Mouse (Mus musculus): ENCODE measurements around the gene Cfap44. TPM values are rescaled to one million over a fixed set of nuclear protein-coding genes. Genes with fewer than 3 reads are reported as not detected.

The Cfap44 gene
- polyA plus RNA-seq, 1 experiment from 2014 or later = 0.98 TPM

DNA sequence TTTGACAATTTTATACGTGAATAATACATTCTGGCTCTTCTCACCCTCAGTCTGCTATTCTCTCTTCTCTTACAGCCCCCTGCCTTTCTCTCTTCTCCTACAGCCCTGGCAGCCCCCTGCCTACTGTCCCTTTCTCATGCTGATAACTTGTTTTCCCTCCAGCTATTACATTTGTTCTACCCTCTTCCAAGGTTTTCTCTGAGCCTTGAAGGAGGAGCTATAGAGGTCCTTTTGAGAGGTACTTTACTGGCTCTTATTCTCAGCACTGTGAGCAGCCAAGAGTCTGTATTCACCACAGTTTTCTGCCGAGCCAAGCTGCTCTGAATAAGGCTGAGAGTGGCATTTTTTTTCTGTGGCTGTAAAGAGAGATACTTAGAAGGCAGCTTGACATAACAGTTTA is 11.0 kb upstream of the Cfap44 start:
- Histone ChIP-seq H3K9ac (no peak overlapping the region), H3K9me3 (no peaks in the 10 kb centered on the region), H3K27me3 (no peaks in the 10 kb centered on the region), H3K27ac (no peak overlapping the region), H3K36me3 (peaks cover 31% of the 10 kb centered on the region), H3K4me1 (peaks cover 12% of the 10 kb centered on the region; the same call in 1 of the 2 replicates), H3K4me3 (no peak overlapping the region), H3K4me2 (no peak overlapping the region)
- 42% methylated on average over 2 of the region's 2 CpGs for WGBS
- ATAC-seq (ENCODE audit: insufficient number of reproducible peaks, insufficient read depth, low FRiP score, low TSS enrichment, low read depth) = no peak

DNA sequence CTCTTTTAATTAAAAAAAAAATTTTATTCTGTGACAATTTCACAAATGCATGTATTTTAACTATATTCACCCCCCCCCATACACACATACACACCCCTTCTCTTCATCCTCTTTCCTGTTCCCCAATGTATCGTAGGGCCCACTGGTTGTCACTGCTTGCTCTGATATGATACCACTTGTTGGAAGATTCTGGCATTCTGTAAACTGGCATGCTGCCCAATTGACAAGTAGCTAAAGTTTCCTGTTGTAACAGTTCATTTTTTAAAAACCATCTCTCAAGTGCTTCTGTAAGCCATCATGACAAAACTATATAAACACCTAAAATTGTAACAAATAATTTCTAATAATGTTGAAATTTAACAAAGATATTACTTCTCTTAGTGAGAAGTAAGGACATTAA is 10.3 kb upstream of the Cfap44 start:
- Histone ChIP-seq H3K9me3 (no peaks in the 10 kb centered on the region), H3K27ac (no peak overlapping the region), H3K36me3 (peaks cover 31% of the 10 kb centered on the region), H3K4me2 (no peak overlapping the region), H3K4me1 (peaks cover 12% of the 10 kb centered on the region; the same call in 1 of the 2 replicates), H3K9ac (no peak overlapping the region), H3K4me3 (no peak overlapping the region), H3K27me3 (no peaks in the 10 kb centered on the region)
- 97% methylated on average over 1 of the region's 1 CpGs for WGBS
- ATAC-seq (ENCODE audit: insufficient number of reproducible peaks, insufficient read depth, low FRiP score, low TSS enrichment, low read depth) = no peak

GRCm38 (mm10) chr16:44391877-44392548 is 2.6 kb upstream of the Cfap44 start:
- ATAC-seq (ENCODE audit: insufficient number of reproducible peaks, insufficient read depth, low FRiP score, low TSS enrichment, low read depth) = no peak

GRCm38 (mm10) chr16:44404933-44405332 is 10.3 kb downstream of the Cfap44 start:
- Histone ChIP-seq H3K4me1 (no peaks in the 10 kb centered on the region), H3K4me2 (no peak overlapping the region), H3K27me3 (no peaks in the 10 kb centered on the region), H3K9me3 (no peaks in the 10 kb centered on the region), H3K36me3 (no peaks in the 10 kb centered on the region), H3K9ac (no peak overlapping the region), H3K27ac (no peak overlapping the region), H3K4me3 (no peak overlapping the region)
- WGBS = 95% methylated on average over 5 of the region's 5 CpGs
- ATAC-seq (ENCODE audit: insufficient number of reproducible peaks, insufficient read depth, low FRiP score, low TSS enrichment, low read depth) = no peak

More at GRCm38 (mm10) chr16:44391877-44392548, 2.6 kb upstream of the Cfap44 start:
- H3K9me3 ChIP-seq = peaks cover 6% of the 10 kb centered on the region; the same call in 1 of the 2 replicates
- peaks cover 10% of the 10 kb centered on the region for H3K4me1 ChIP-seq
- 42% methylated on average over 9 of the region's 9 CpGs for WGBS
- H3K27me3 ChIP-seq = no peaks in the 10 kb centered on the region
- no peak overlapping the region for H3K9ac ChIP-seq
- H3K4me2 ChIP-seq = no peak overlapping the region
- no peak overlapping the region for H3K4me3 ChIP-seq
- H3K36me3 ChIP-seq = peaks cover 22% of the 10 kb centered on the region; the same call in 1 of the 2 replicates
- H3K27ac ChIP-seq = no peak overlapping the region

- Histone ChIP-seq H3K27me3 (no peaks in the 10 kb centered on the region), H3K4me3 (no peak overlapping the region), H3K4me1 (no peaks in the 10 kb centered on the region), H3K4me2 (no peak overlapping the region), H3K9ac (no peak overlapping the region), H3K36me3 (no peaks in the 10 kb centered on the region), H3K27ac (no peak overlapping the region), H3K9me3 (no peaks in the 10 kb centered on the region)
- ATAC-seq (ENCODE audit: insufficient number of reproducible peaks, insufficient read depth, low FRiP score, low TSS enrichment, low read depth) = no peak
- 83% methylated on average over 5 of the region's 5 CpGs for WGBS
Observed at GRCm38 (mm10) chr16:44407211-44407610, 12.6 kb downstream of the Cfap44 start.

GRCm38 (mm10) chr16:44408290-44408689 is 13.7 kb downstream of the Cfap44 start:
- no peaks in the 10 kb centered on the region for H3K27me3 ChIP-seq
- no peak overlapping the region for H3K4me3 ChIP-seq
- H3K27ac ChIP-seq = no peak overlapping the region
- no peaks in the 10 kb centered on the region for H3K4me1 ChIP-seq
- WGBS = 89% methylated on average over 2 of the region's 2 CpGs
- no peak overlapping the region for H3K9ac ChIP-seq
- ATAC-seq (ENCODE audit: insufficient number of reproducible peaks, insufficient read depth, low FRiP score, low TSS enrichment, low read depth) = no peak
- no peaks in the 10 kb centered on the region for H3K36me3 ChIP-seq
- no peak overlapping the region for H3K4me2 ChIP-seq
- H3K9me3 ChIP-seq = no peaks in the 10 kb centered on the region

- Histone ChIP-seq H3K4me1 (no peaks in the 10 kb centered on the region), H3K36me3 (no peaks in the 10 kb centered on the region), H3K9ac (no peak overlapping the region), H3K27me3 (no peaks in the 10 kb centered on the region), H3K4me2 (no peak overlapping the region), H3K9me3 (no peaks in the 10 kb centered on the region), H3K4me3 (no peak overlapping the region), H3K27ac (no peak overlapping the region)
- WGBS = 64% methylated on average over 6 of the region's 6 CpGs
- ATAC-seq (ENCODE audit: insufficient number of reproducible peaks, insufficient read depth, low FRiP score, low TSS enrichment, low read depth) = no peak
Observed at GRCm38 (mm10) chr16:44410176-44410575, 15.6 kb downstream of the Cfap44 start.

DNA sequence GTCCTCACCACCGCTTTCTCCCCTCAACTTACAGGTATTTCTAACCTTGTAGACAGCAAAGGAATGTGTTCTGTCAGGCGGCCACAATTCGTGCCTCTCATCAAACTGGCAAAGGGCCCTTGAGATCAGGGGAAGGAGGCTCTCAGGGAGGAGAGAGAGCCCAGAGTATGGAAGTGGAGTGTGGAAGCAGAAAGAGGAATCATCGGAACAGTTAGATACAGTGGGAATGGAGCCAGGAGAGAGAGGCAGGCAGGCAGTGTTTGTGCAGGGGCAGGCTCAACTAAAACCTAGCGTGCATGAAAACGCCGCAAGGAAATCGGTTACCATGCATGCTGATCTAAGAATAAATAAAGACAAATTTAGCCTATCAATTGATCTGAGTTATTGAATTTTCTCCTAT is 23.0 kb downstream of the Cfap44 start:
- Histone ChIP-seq H3K9me3 (no peaks in the 10 kb centered on the region), H3K9ac (no peak overlapping the region), H3K4me3 (no peak overlapping the region), H3K4me2 (no peak overlapping the region), H3K4me1 (0 out of 2 replicates have a peak, but pooled peaks cover 4% of the 10 kb centered on the region), H3K27ac (no peak overlapping the region; the same call in 1 of the 2 replicates), H3K36me3 (no peaks in the 10 kb centered on the region), H3K27me3 (no peaks in the 10 kb centered on the region)
- 58% methylated on average over 8 of the region's 8 CpGs for WGBS
- no peak for ATAC-seq (ENCODE audit: insufficient number of reproducible peaks, insufficient read depth, low FRiP score, low TSS enrichment, low read depth)

- Histone ChIP-seq H3K27ac (no peak overlapping the region), H3K4me3 (no peak overlapping the region), H3K4me1 (0 out of 2 replicates have a peak, but pooled peaks cover 4% of the 10 kb centered on the region), H3K9me3 (no peaks in the 10 kb centered on the region), H3K27me3 (no peaks in the 10 kb centered on the region), H3K9ac (no peak overlapping the region), H3K4me2 (no peak overlapping the region), H3K36me3 (no peaks in the 10 kb centered on the region)
- ATAC-seq (ENCODE audit: insufficient number of reproducible peaks, insufficient read depth, low FRiP score, low TSS enrichment, low read depth) = no peak
- 80% methylated on average over 8 of the region's 8 CpGs for WGBS
Observed at GRCm38 (mm10) chr16:44421735-44422134, 27.1 kb downstream of the Cfap44 start.

DNA sequence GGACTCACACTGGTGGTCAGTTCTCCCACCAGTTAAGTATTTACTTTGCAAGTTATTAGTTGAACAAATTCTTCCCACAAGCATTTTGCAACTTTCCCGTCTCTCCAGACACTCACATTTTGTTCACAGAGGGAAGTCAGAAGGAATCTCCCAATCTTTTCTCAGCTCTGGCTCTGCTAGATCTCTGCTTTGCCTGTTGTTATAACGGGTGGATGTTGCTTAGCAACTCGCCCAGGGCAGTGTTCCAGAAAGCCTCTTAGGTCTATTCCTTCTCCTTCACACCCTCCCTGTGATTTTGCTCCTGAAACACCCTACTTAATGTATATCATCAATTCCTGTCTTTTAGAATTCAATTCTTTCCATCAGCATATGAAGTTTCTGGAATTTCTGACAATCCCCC is 28.9 kb downstream of the Cfap44 start:
- H3K4me3 ChIP-seq = no peak overlapping the region
- no peaks in the 10 kb centered on the region for H3K27me3 ChIP-seq
- H3K9me3 ChIP-seq = no peaks in the 10 kb centered on the region
- 46% methylated on average over 3 of the region's 3 CpGs for WGBS
- H3K27ac ChIP-seq = no peak overlapping the region
- H3K9ac ChIP-seq = no peak overlapping the region
- no peaks in the 10 kb centered on the region for H3K36me3 ChIP-seq
- no peaks in the 10 kb centered on the region for H3K4me1 ChIP-seq
- no peak for ATAC-seq (ENCODE audit: insufficient number of reproducible peaks, insufficient read depth, low FRiP score, low TSS enrichment, low read depth)
- no peak overlapping the region for H3K4me2 ChIP-seq

DNA sequence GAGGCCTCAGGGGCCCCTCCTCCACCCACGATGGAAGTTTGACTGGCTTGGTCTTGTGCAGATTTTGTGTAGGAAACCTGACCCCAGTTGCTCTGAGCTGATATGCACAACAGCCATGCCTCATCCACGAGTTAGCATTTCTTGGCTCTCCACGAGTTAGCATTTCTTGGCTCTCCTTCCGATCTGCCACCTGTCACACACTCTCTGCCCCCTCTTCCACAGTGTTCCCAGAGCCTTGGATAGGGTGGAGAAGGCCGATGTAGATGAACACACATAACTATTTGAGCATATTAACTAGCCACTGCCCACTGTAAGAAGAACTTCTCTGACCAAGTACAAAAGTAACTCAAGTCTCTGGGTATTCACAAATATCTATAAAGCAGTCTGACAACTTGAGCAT is 33.9 kb downstream of the Cfap44 start:
- Histone ChIP-seq H3K27me3 (no peaks in the 10 kb centered on the region), H3K9me3 (no peaks in the 10 kb centered on the region), H3K4me2 (no peak overlapping the region), H3K4me3 (no peak overlapping the region), H3K4me1 (no peaks in the 10 kb centered on the region), H3K9ac (no peak overlapping the region), H3K27ac (no peak overlapping the region), H3K36me3 (no peaks in the 10 kb centered on the region)
- 71% methylated on average over 5 of the region's 5 CpGs for WGBS
- ATAC-seq (ENCODE audit: insufficient number of reproducible peaks, insufficient read depth, low FRiP score, low TSS enrichment, low read depth) = no peak

- H3K36me3 ChIP-seq = no peaks in the 10 kb centered on the region
- no peaks in the 10 kb centered on the region for H3K4me1 ChIP-seq
- H3K9ac ChIP-seq = no peak overlapping the region
- H3K27me3 ChIP-seq = no peaks in the 10 kb centered on the region
- no peak overlapping the region for H3K4me2 ChIP-seq
- H3K9me3 ChIP-seq = no peaks in the 10 kb centered on the region
- no peak overlapping the region for H3K27ac ChIP-seq
- no peak for ATAC-seq (ENCODE audit: insufficient number of reproducible peaks, insufficient read depth, low FRiP score, low TSS enrichment, low read depth)
- no peak overlapping the region for H3K4me3 ChIP-seq
- WGBS = 54% methylated on average over 7 of the region's 7 CpGs
Observed at GRCm38 (mm10) chr16:44430021-44430420, 35.4 kb downstream of the Cfap44 start.
